9 mouse cellular contexts compared by ENCODE assay signal in genomic region chr13:46417594-46417993, GRCm38 (mm10). TPM values are rescaled to one million over a fixed set of nuclear protein-coding genes. Genes with fewer than 3 reads are reported as not detected.
A peak's percentile ranks its signal among the peaks of the same experiment; 100 is the strongest.
DNase-seq lines count a peak whose midpoint lies in the region; ATAC-seq and TF ChIP-seq lines count a peak whose summit lies in the region.
"Had no signal": no experiment of that assay in that cellular context is flagged by ENCODE, and none has a peak within 500 bp of the region (broad histone marks: within the 10 kb centered on the region; RNA-seq: fewer than 3 reads in every experiment).

No protein-coding gene starts in this region.

- no peaks in the 10 kb centered on the region for H3K9me3 ChIP-seq in forebrain, embryonic 10.5 days
- no peaks in the 10 kb centered on the region for H3K9me3 ChIP-seq in hindbrain, postnatal 0 days (ENCODE audit: low read length)

- H3K9ac ChIP-seq in hindbrain, postnatal 0 days (replicated peaks; ENCODE audit: low read length): peak overlapping the region; percentile 78; the same call in 1 of the 2 replicates

- H3K27me3 ChIP-seq in forebrain, embryonic 10.5 days (ENCODE audit: poor library complexity, severe bottlenecking): peaks cover 20% of the 10 kb centered on the region
- no peaks in the 10 kb centered on the region for H3K27me3 ChIP-seq in hindbrain, postnatal 0 days (ENCODE audit: insufficient read depth, low read length)
- H3K27me3 ChIP-seq in myocyte (ENCODE audit: control insufficient read depth, insufficient read depth, insufficient read length): peaks cover 5% of the 10 kb centered on the region

- H3K79me2 ChIP-seq in myocyte (ENCODE audit: control insufficient read depth, insufficient read depth): peaks cover 12% of the 10 kb centered on the region

- WGBS in forebrain, embryonic 10.5 days: 80% methylated on average over 5 of the region's 5 CpGs
- WGBS in hindbrain, postnatal 0 days: 75% methylated on average over 5 of the region's 5 CpGs

- peak overlapping the region; percentile 95 for H3K4me2 ChIP-seq in hindbrain, postnatal 0 days (ENCODE audit: low read depth, low read length)
- H3K4me2 ChIP-seq in myocyte (ENCODE audit: low read depth): peak overlapping the region; percentile 12

- ATAC-seq in hindbrain, postnatal 0 days: no peak

- H3K4me1 ChIP-seq in forebrain, embryonic 10.5 days: peaks cover 26% of the 10 kb centered on the region
- no peaks in the 10 kb centered on the region for H3K4me1 ChIP-seq in hindbrain, postnatal 0 days (ENCODE audit: insufficient read depth, low read length)

- TF ChIP-seq POLR2A in myocyte (IDR thresholded peaks at IDR 0.05; ENCODE audit: insufficient read length, low read depth): no peak

- TF ChIP-seq CTCF in layer of hippocampus, adult 2 months (conservative IDR thresholded peaks at IDR 0.05): no peak
- TF ChIP-seq CTCF in hindbrain, postnatal 0 days (IDR thresholded peaks at IDR 0.05; ENCODE audit: low read depth): no peak

- no peak overlapping the region for H3ac ChIP-seq in myocyte (ENCODE audit: control insufficient read depth, insufficient read length)

- peak in 1 of 2 experiments; percentile 29 for DNase-seq in layer of hippocampus, adult 2 months (ENCODE audit: low spot score in 2 of 2)
- no peak for DNase-seq in layer of hippocampus, postnatal 10 days (ENCODE audit: low spot score in 2 of 2)
- no peak for DNase-seq in forebrain, embryonic 10.5 days (ENCODE audit: extremely low spot score, low spot score)
- no peak for DNase-seq in hindbrain, postnatal 0 days (ENCODE audit: low spot score)
- no peak for DNase-seq in thymus, postnatal 4 days
- DNase-seq in right cerebral cortex, postnatal 4 days: no peak
- DNase-seq in testis, postnatal 10 days (ENCODE audit: low spot score): no peak

- peak overlapping the region; percentile 92 for H3K27ac ChIP-seq in layer of hippocampus, adult 2 months
- peak overlapping the region; percentile 87 for H3K27ac ChIP-seq in forebrain, embryonic 10.5 days
- peak overlapping the region; percentile 64; the same call in 1 of the 2 replicates for H3K27ac ChIP-seq in hindbrain, postnatal 0 days

- peak overlapping the region; percentile 74 for H3K4me3 ChIP-seq in layer of hippocampus, adult 2 months
- peak overlapping the region; percentile 67 for H3K4me3 ChIP-seq in forebrain, embryonic 10.5 days
- peak overlapping the region; percentile 72 for H3K4me3 ChIP-seq in hindbrain, postnatal 0 days (ENCODE audit: low read length)
- H3K4me3 ChIP-seq in myocyte: peak overlapping the region; percentile 38

- peaks cover 8% of the 10 kb centered on the region; the same call in 1 of the 2 replicates for H3K36me3 ChIP-seq in forebrain, embryonic 10.5 days (replicated peaks)
- no peaks in the 10 kb centered on the region for H3K36me3 ChIP-seq in hindbrain, postnatal 0 days (ENCODE audit: insufficient read depth, low read length)
- no peaks in the 10 kb centered on the region for H3K36me3 ChIP-seq in myocyte (ENCODE audit: control insufficient read depth, insufficient read depth)

TF ChIP-seq in myocyte, 11 proteins besides CTCF, POLR2A, EP300 and RAD21:
- TF ChIP-seq USF1 (IDR thresholded peaks at IDR 0.05; ENCODE audit: low read depth) (no peak), TCF12 (IDR thresholded peaks at IDR 0.05; ENCODE audit: insufficient read depth, poor library complexity, severe bottlenecking) (no peak), E2F4 (IDR thresholded peaks at IDR 0.05; ENCODE audit: insufficient read depth) (no peak), MYOG (IDR thresholded peaks at IDR 0.05; ENCODE audit: control insufficient read depth in 1 of 3, insufficient read depth in 1 of 3, insufficient read length in 2 of 3, low read depth in 2 of 3) (no peak), REST (IDR thresholded peaks at IDR 0.05; ENCODE audit: insufficient read depth, insufficient read length) (no peak), TCF3 (IDR thresholded peaks at IDR 0.05; ENCODE audit: insufficient read length, low read depth) (no peak), MAX (IDR thresholded peaks at IDR 0.05; ENCODE audit: low read depth) (no peak), MYOD1 (IDR thresholded peaks at IDR 0.05; ENCODE audit: control insufficient read depth in 1 of 3, insufficient read length in 2 of 3, low read depth in 2 of 3) (no peak), POLR2AphosphoS2 (IDR thresholded peaks at IDR 0.05; ENCODE audit: insufficient read length, low read depth) (no peak), SRF (IDR thresholded peaks at IDR 0.05; ENCODE audit: control insufficient read depth, insufficient read length, low read depth) (no peak), CEBPB (IDR thresholded peaks at IDR 0.05; ENCODE audit: insufficient read depth, poor library complexity, severe bottlenecking) (no peak)

RNA-seq across cellular contexts. Expression of gene Rbm24, which starts 0.6 kb away (rescaled TPM):
- 10 to 100 TPM; 20.2 to 24.7 TPM for total RNA-seq in layer of hippocampus, adult 2 months (2021)
- 10 to 100 TPM; 10.6 to 14.5 TPM for total RNA-seq in layer of hippocampus, postnatal 10 days (2021)
- polyA plus RNA-seq in forebrain, embryonic 10.5 days (2016; fragmentation: Nextera tagmentation; extraction: Ambion mirVana): 1.4 and 1.5 TPM in 2 replicates
- 22.1 and 22.9 TPM in 2 replicates for total RNA-seq in hindbrain, postnatal 0 days (2014; rRNA removed)
- 1.9 and 2.8 TPM in 2 replicates for polyA plus RNA-seq in hindbrain, postnatal 0 days (2015; fragmentation: Nextera tagmentation; extraction: Ambion mirVana)
- 43.0 TPM for polyA plus RNA-seq in myocyte (2012; fragmentation: generic; extraction: Trizol)
- total RNA-seq: monocyte, adult 5-6 weeks had no signal
